Mouse (Mus musculus): ENCODE measurements around the gene Fbxl2. TPM values are rescaled to one million over a fixed set of nuclear protein-coding genes. Genes with fewer than 3 reads are reported as not detected.

The Fbxl2 gene
- polyA plus RNA-seq, 1 experiment = 0.77 TPM

GRCm38 (mm10) chr9:113977225-113977840, 68.7 kb downstream of the Fbxl2 start:
- 86% methylated on average over 11 of the region's 11 CpGs for WGBS
- no peak for DNase-seq (ENCODE audit: low read depth, low spot score)

- DNase-seq (ENCODE audit: low read depth, low spot score) = no peak
- 86% methylated on average over 10 of the region's 10 CpGs for WGBS
Observed at GRCm38 (mm10) chr9:113976264-113976663, 69.7 kb downstream of the Fbxl2 start.

- WGBS = 88% methylated on average over 7 of the region's 7 CpGs
- no peak for DNase-seq (ENCODE audit: low read depth, low spot score)
Observed at GRCm38 (mm10) chr9:113975442-113975841, 70.5 kb downstream of the Fbxl2 start.

- 93% methylated on average over 4 of the region's 4 CpGs for WGBS
- DNase-seq (ENCODE audit: low read depth, low spot score) = no peak
Observed at GRCm38 (mm10) chr9:113974945-113975344, 71.0 kb downstream of the Fbxl2 start.

- DNase-seq (ENCODE audit: low read depth, low spot score) = no peak
- WGBS = 89% methylated on average over 4 of the region's 4 CpGs
Observed at GRCm38 (mm10) chr9:113973857-113974256, 72.1 kb downstream of the Fbxl2 start.

- WGBS = 81% methylated on average over 8 of the region's 8 CpGs
Observed at GRCm38 (mm10) chr9:113971615-113972014, 74.4 kb downstream of the Fbxl2 start.

GRCm38 (mm10) chr9:113970041-113970440, 76.0 kb downstream of the Fbxl2 start:
- 88% methylated on average over 14 of the region's 14 CpGs for WGBS

More at GRCm38 (mm10) chr9:113971615-113972014, 74.4 kb downstream of the Fbxl2 start:
- no peak for DNase-seq (ENCODE audit: low read depth, low spot score)

GRCm38 (mm10) chr9:113969399-113969798, 76.6 kb downstream of the Fbxl2 start:
- DNase-seq (ENCODE audit: low read depth, low spot score) = no peak
- WGBS = 94% methylated on average over 8 of the region's 8 CpGs

More at GRCm38 (mm10) chr9:113970041-113970440, 76.0 kb downstream of the Fbxl2 start:
- no peak for DNase-seq (ENCODE audit: low read depth, low spot score)

- 76% methylated on average over 7 of the region's 7 CpGs for WGBS
Observed at GRCm38 (mm10) chr9:113968967-113969366, 77.0 kb downstream of the Fbxl2 start.

GRCm38 (mm10) chr9:113966838-113967237, 79.2 kb downstream of the Fbxl2 start:
- 89% methylated on average over 4 of the region's 4 CpGs for WGBS

More at GRCm38 (mm10) chr9:113968967-113969366, 77.0 kb downstream of the Fbxl2 start:
- no peak for DNase-seq (ENCODE audit: low read depth, low spot score)

GRCm38 (mm10) chr9:113964415-113964814, 81.6 kb downstream of the Fbxl2 start:
- WGBS = 94% methylated on average over 8 of the region's 8 CpGs
- no peak for DNase-seq (ENCODE audit: low read depth, low spot score)

More at GRCm38 (mm10) chr9:113966838-113967237, 79.2 kb downstream of the Fbxl2 start:
- no peak for DNase-seq (ENCODE audit: low read depth, low spot score)

GRCm38 (mm10) chr9:113963718-113964117, 82.3 kb downstream of the Fbxl2 start:
- no peak for DNase-seq (ENCODE audit: low read depth, low spot score)

GRCm38 (mm10) chr9:113957777-113958176, 88.2 kb downstream of the Fbxl2 start:
- 92% methylated on average over 4 of the region's 4 CpGs for WGBS
- DNase-seq (ENCODE audit: low read depth, low spot score) = no peak

- no peak for DNase-seq (ENCODE audit: low read depth, low spot score)
- WGBS = 77% methylated on average over 1 of the region's 1 CpGs
Observed at GRCm38 (mm10) chr9:113947216-113947615, 98.8 kb downstream of the Fbxl2 start.

GRCm38 (mm10) chr9:113943372-113943771, 102.6 kb downstream of the Fbxl2 start:
- DNase-seq (ENCODE audit: low read depth, low spot score) = no peak
- WGBS = 98% methylated on average over 1 of the region's 1 CpGs

GRCm38 (mm10) chr9:113941103-113941805, 104.7 kb downstream of the Fbxl2 start:
- no peak for DNase-seq (ENCODE audit: low read depth, low spot score)
- 50% methylated on average over 3 of the region's 3 CpGs for WGBS

GRCm38 (mm10) chr9:113939063-113939850, 106.7 kb downstream of the Fbxl2 start:
- WGBS = 74% methylated on average over 9 of the region's 9 CpGs
- DNase-seq (ENCODE audit: low read depth, low spot score) = no peak

- 61% methylated on average over 5 of the region's 5 CpGs for WGBS
Observed at GRCm38 (mm10) chr9:113935638-113936037, 110.4 kb downstream of the Fbxl2 start.

GRCm38 (mm10) chr9:113932501-113932900, 113.5 kb downstream of the Fbxl2 start:
- WGBS = 7% methylated on average over 11 of the region's 11 CpGs
- no peak for DNase-seq (ENCODE audit: low read depth, low spot score)

More at GRCm38 (mm10) chr9:113935638-113936037, 110.4 kb downstream of the Fbxl2 start:
- no peak for DNase-seq (ENCODE audit: low read depth, low spot score)

GRCm38 (mm10) chr9:113932100-113932470, 113.9 kb downstream of the Fbxl2 start:
- no peak for DNase-seq (ENCODE audit: low read depth, low spot score)
- 1% methylated on average over 8 of the region's 8 CpGs for WGBS

Measured in large intestine, adult 2 months (tissue).